Mouse (Mus musculus) testis, postnatal 14 days (tissue): ENCODE results near the gene Fcgr3.

ENCODE experiments used
- DNase-seq: peaks from one replicate; pipeline ENCODE4 v3.0.0; 2021; ENCODE audit warnings: low spot score

The Fcgr3 gene

DNA sequence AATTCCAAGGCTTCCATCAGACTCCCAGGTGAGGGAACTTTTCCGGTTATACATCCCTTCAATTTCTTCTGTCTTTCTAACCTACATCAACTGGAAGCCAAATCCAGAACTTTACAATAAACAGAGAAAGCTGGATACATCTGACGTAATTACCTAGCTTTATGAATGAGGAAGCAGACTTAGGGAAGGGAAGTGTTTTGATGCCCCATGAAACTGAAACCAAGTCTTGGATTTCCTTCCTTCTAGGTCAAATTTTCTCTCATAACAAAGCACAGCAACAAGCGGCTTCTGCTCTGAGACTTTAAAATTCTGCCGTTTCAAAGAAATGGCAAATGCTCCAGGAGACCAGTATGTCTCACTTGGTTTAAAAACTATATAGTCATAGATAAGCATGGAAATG lies 58.4 kb downstream of the Fcgr3 start:
- DNase-seq, result no peak

DNA sequence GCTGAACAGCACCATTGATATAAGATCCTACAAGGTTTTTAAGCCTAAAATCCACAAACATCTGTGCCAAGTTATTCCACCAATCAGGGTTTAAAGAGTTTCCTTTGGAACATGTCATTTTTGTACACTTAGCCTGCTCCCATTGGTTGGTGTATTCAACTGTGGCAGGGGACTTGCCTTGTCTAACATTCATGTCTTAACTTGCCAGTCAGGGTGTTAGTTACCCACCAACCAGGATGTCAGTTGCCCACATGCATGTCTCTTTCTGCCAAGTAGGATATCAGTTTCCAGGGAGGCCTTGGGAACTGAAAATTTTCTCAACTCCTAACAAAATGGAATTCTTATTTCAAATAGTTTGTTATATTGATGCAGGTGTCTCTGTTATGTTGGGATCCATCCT lies 59.1 kb downstream of the Fcgr3 start:
- DNase-seq, result no peak

DNA sequence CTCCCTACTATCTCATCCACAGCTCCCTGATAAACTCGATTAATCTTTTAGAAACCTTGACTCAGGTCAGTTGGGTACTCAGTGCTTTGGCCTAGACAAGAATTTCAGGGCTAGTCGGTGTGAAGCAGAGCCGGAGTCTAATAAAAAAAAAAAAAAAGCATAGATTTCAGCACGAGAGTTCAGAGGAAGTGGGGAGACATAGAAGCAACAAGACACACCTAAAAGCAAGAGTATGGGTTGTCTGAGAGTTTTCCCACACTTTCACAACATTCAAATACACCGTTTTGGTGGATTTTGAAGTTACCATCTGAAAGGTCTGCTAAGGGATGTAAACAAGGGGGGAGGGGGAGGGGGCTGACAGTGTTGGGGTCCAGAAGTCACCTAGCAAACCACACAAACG lies 59.7 kb downstream of the Fcgr3 start:
- DNase-seq, result no peak
